Mouse (Mus musculus) cerebellum, adult 2 months (tissue): ENCODE results near the gene Ccnjl.

Source experiments
- CTCF ChIP-seq: fragments of 200-500 bp; IDR thresholded peaks from 2 replicates; pipeline ENCODE4 v1.5.1; 2011; ENCODE audit warnings: low read depth, mild to moderate bottlenecking, control low read depth, low read length, moderate library complexity, borderline replicate concordance; ENCODE audit not compliant: insufficient read depth
- POLR2A ChIP-seq: fragments of 200-500 bp; IDR thresholded peaks from 2 replicates; pipeline ENCODE4 v1.6.1; 2011; ENCODE audit warnings: low read length, control low read depth, borderline replicate concordance; ENCODE audit not compliant: insufficient read depth

DNA sequence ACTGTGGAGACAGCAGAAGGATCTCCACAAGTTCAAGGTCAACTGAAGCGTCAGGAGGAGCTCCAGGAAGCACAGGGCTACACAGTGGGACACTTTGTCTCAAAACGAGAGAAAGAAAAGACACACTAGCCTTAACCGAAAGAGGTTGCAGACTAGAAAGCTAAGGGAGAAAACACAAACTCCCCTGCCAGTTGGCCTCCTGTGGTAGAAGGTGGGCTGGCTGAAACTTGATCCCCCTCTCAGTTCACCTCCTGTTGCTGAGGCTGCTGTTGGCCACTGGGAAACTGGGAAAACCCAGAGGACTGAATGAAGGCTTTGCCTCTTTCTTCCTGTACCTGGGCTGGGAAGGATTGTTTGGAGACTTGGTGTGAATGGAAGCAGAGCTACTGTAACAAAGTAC lies 1.5 kb downstream of the Ccnjl start:
- TF ChIP-seq CTCF = no peak
- TF ChIP-seq POLR2A = no peak
